Mouse (Mus musculus) monocyte, adult 5-6 weeks (primary cell): ENCODE measurements around the gene Cyp2c23. TPM values are rescaled to one million over a fixed set of nuclear protein-coding genes. Genes with fewer than 3 reads are reported as not detected.
A peak's percentile ranks its signal among the peaks of the same experiment; 100 is the strongest.

Experiments
- ATAC-seq: fragments of 153-309, 156-312 bp; replicated peaks from 2 replicates; pipeline ENCODE4 v1.8.0; 2017; ENCODE audit warnings: mild to moderate bottlenecking; ENCODE audit not compliant: low TSS enrichment, insufficient number of reproducible peaks, severe bottlenecking, poor library complexity, low FRiP score
- total RNA-seq: library from RNA; stranded (forward); fragments of 200-1000, 200-491, 200-594 nt; gene quantifications from 3 replicates; pipeline ENCODE4 v1.2.3, GENCODE M21; 2017

Gene Cyp2c23
- total RNA-seq, 1 experiment from 2014 or later: not detected

- ATAC-seq: no peak
These were observed 1.0 kb upstream of the Cyp2c23 start for GRCm38 (mm10) chr19:44030024-44030423.

DNA sequence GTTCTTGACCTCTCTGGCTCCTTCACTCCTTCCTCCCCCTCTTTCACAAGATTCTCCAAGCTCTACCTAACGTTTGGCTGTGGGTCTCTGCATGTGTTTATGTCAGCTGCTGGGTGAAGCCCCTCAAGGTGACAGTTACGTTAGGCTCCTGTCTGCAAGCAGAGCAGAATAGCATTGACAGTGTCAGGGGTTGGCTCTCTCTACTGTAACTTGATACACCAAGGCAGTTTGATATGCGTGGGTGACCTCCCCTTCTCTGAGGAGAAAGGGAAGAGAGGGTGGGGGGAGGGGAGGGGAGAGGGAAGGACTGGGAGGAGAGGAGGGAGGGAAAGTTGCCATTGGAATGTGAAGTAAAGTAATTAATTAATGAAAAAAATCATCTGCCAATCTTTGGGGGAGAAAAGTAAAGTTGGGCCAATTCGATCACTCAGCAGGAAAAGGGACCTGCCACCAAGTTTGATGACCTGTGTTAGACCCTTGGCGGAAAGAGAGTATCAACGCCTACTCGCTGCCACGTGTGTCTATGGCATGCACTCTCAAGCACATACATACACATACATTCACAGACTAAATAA is 2.0 kb downstream of the Cyp2c23 start:
- ATAC-seq: no peak

DNA sequence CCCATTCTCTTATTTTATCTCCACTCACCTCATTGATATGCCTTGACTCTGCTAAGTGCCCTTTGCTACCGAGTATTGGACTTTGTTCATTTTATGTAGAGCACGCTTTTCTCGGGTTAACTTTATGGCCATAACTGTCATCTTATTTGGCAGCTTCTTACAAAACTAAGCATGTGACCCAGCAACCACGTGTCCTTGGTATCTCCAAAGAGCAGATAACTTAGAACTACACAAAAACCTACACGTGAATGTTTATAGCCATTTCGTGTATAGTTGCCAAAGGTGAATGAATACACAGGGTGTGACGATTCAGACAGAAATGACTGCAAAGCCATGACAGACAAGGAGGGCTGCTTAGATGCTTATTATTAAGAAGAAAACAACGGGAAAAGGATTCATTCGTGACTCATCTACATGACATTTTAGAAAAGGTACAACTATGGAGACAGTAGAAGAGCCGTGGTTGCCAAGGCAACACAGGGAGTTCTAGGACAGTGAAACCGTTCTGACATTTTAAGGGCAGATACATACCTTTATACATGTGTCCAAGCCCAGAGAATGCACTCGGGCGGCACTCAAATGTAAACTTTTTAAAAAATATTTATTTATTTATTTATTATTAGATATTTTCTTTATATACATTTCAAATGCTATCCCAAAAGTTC is 4.0 kb downstream of the Cyp2c23 start:
- no peak for ATAC-seq

- ATAC-seq: no peak
These were observed 5.9 kb downstream of the Cyp2c23 start for GRCm38 (mm10) chr19:44023066-44023465.

- no peak for ATAC-seq
These were observed 7.5 kb downstream of the Cyp2c23 start for GRCm38 (mm10) chr19:44021502-44021901.

DNA sequence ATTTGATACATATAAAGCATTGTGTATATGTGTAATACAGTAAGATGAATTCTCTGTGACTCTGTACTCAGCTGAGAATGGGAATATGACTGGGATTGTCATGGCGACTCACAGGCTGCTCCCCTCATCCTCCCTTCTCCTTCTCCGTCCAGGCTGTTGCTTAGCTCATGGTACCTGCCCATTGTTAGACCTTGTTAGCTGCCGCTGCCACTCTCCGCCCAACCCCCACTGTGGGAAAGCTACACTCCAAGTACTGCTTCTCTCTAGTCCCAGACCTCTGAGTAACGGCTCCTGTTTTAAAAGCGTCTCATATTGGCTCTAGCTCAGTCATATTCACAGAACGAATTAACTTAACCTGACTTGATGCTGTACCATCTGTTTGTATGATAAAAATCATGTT is 9.3 kb downstream of the Cyp2c23 start:
- no peak for ATAC-seq

DNA sequence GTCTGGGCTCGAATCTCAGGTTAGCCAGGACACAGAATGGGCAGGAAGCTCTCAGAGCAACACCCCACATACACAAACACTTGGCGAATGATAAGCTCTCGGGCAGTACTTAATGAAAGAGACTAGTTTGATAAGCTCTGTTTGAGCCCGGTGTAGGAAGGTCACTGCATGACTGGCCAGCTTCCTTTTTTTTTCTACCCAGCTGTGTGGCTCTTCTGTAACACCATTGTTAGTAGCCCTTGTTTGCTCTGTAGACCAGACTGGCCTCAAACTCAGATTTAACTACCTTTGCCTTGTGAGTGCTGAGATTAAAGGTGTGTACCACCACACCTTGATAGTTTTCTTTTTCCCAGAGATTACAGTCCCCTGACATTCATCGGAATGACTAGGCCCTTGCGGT is 15.1 kb downstream of the Cyp2c23 start:
- no peak for ATAC-seq

DNA sequence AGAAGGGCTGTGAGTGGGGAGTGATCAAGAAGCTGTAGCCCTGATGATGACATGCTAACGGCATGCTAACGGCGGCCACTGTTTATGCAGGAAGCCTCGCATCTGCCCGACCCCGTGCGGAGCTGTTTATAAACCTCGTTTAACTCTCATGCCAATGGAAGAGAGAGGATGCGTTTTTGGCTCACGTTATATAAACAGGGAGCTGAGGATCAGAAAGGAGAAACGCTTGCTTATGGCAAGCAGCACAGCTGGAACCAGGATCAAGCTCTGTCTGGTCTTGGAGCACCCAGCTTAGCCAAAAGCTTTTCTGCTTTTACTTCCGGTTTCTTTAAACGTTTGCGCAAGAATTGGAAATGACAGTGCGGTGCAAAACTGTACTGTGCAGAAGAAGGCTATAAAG is 20.2 kb downstream of the Cyp2c23 start:
- ATAC-seq: peak; percentile 50; the same call in 1 of the 2 replicates

GRCm38 (mm10) chr19:44007186-44007585 is 21.8 kb downstream of the Cyp2c23 start:
- no peak for ATAC-seq

GRCm38 (mm10) chr19:44005025-44005424 is 24.0 kb downstream of the Cyp2c23 start:
- no peak for ATAC-seq

DNA sequence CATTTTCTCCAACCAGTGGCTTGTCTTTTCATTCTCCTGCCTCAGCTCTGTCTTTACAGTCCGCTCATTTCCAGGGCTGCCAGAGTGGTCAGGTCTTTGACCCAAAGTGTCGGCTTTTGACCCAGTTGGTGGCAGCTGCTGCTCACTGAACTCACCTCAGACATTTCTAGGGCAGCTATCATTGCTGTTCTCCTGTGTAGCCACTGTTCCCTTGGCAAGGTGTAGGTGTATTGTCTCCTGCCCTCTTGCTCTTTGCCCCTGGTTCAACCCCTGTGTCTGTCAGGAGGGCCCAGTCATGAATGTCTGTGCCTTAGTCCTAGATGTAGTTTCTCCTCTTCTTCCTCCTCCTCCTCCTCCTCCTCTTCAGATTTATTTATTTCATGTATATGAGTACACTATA is 24.7 kb downstream of the Cyp2c23 start:
- no peak for ATAC-seq

GRCm38 (mm10) chr19:44000720-44001119 is 28.3 kb downstream of the Cyp2c23 start:
- ATAC-seq: no peak

DNA sequence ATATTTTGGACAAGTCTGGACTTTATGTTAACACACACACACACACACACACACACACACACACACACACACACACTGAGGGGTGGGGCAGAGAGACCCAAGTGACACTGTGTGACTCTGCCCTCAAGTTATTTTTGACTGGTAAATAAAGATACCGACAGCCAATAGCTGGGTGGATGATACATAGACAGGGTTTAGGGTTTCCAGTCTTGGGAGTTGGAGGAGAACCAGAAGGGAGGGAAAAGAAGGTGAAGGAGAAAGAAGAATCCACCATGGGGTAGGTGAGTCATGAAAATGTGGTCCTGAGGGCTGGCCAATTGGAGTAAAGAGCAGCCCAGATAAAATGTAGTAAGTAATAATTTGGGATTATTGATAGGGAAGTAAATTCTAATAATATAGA is 28.9 kb downstream of the Cyp2c23 start:
- ATAC-seq: no peak

DNA sequence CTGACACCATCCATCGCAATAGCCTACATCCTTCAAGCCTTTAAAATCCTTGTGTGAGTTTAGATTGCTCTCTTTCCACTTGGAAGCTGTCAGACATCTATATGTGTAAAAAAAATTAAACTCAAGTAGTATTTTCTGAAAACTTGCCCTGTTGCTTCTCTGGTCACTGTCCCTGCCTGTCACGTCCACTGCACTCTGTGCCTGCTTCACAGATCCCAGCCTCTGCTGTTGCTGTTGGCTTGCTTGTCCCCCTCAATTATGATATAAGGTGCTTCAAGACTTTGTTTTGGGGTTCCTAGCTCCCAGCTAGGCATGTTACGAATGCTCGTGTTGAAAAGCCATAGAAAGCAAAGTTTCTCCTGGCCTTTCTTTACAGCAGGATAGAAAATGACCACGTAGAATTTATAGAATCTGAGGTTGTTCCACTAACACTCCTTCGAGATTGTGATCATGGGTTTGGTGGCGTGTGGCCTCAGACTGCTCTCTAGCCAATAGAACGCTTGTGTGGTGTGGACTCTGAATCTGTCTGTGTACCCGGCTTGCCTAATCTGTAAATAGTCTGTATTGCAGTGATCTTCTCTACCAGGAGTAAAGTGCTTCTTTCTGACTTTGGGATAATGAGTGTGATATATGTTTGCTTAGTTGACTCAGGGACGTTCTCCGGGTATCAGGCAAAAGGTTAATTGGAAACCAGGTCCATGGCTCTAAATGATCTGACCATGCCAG is 30.0 kb downstream of the Cyp2c23 start:
- no peak for ATAC-seq

- no peak for ATAC-seq
These were observed 30.9 kb downstream of the Cyp2c23 start for GRCm38 (mm10) chr19:43998101-43998500.

GRCm38 (mm10) chr19:43995427-43995826 is 33.6 kb downstream of the Cyp2c23 start:
- ATAC-seq: no peak

GRCm38 (mm10) chr19:43992464-43992863 is 36.5 kb downstream of the Cyp2c23 start:
- no peak for ATAC-seq

- ATAC-seq: no peak
These were observed 38.6 kb downstream of the Cyp2c23 start for GRCm38 (mm10) chr19:43990362-43990761.

DNA sequence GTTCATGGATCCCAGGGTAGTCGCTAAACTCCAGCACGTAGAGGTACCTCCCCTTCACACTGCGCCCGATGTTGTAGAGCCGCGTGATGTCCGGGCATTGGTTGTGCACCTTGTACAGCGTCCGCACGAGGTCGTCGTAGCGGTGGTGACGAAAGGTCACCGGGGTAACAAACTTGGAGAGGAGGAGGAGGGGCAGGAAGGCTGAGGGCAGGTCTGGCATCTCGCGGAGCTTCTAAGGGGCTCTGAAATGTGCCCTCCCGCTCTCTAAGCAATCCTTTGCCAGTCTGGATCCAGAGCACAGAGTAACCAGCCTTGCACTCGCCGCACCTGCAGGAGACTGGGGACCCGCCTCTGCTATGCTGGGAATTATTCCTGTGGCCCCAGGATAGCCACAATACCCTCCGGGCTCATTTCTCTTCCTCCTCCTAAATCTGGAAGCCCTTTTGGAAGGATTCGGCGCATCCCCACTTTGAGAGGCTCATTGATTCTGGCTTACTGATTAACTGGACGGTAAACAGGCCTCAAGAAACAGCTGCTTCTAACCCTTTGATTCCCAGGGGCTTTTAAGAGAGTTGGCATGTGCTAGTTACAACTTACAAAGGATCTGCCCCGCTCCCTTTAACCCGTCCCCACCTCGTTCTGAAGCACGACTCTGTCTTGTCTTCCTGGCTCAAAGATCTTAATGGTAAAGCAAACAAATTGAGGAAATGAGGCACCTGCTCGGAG is 42.8 kb downstream of the Cyp2c23 start, which contains the start of gene Cpn1:
Gene Cpn1, minus strand, starts transcription at position 488 of the 726 bp plus-strand sequence.
- no peak for ATAC-seq
